ENCODE assay signal across 31 mouse cellular contexts in the genomic region with DNA sequence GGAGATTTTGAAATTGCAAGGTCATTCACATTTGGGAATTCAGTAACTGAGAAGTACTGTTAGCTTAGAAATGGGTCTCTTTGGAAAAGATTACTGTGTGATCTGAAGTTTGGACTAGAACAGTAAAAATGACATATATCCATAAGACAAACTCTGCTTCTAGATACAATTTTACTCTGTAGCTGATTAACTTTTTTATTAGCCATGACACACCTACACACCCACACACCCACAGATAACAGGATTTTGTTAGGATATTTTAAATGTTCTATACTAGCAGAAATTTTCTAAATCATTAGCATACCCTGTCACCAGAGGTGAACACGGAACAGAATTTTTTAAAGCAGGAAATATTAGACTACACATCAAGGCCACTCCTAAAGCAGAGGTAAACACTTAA.
"Had no signal": no experiment of that assay in that cellular context is flagged by ENCODE, and none has a peak within 500 bp of the region (broad histone marks: within the 10 kb centered on the region; RNA-seq: fewer than 3 reads in every experiment).

No protein-coding gene starts in this region.

- H3K27ac ChIP-seq: limb, embryonic 10.5 days; limb, embryonic 12.5 days; limb, embryonic 13.5 days; limb, embryonic 15.5 days; liver, embryonic 12.5 days; liver, embryonic 13.5 days; liver, embryonic 14.5 days; liver, embryonic 15.5 days; lung, embryonic 15.5 days; macrophage; midbrain, embryonic 10.5 days; midbrain, embryonic 12.5 days; midbrain, embryonic 13.5 days; midbrain, embryonic 15.5 days had no signal

- H3K4me2 ChIP-seq: limb, embryonic 12.5 days; limb, embryonic 13.5 days; limb, embryonic 15.5 days; liver, embryonic 11.5 days; liver, embryonic 12.5 days; liver, embryonic 13.5 days; liver, embryonic 15.5 days; lung, embryonic 14.5 days; lung, embryonic 15.5 days; midbrain, embryonic 11.5 days; midbrain, embryonic 12.5 days; midbrain, embryonic 13.5 days; midbrain, embryonic 15.5 days had no signal

- H3K4me3 ChIP-seq: limb, embryonic 10.5 days; limb, embryonic 12.5 days; limb, embryonic 13.5 days; limb, embryonic 15.5 days; liver, embryonic 12.5 days; liver, embryonic 13.5 days; liver, embryonic 15.5 days; lung, embryonic 15.5 days; megakaryocyte, embryonic 14.5 days; midbrain, embryonic 10.5 days; midbrain, embryonic 12.5 days; midbrain, embryonic 13.5 days; midbrain, embryonic 15.5 days; myocyte had no signal

- H3K27me3 ChIP-seq: limb, embryonic 12.5 days; limb, embryonic 13.5 days; limb, embryonic 15.5 days; liver, embryonic 12.5 days; liver, embryonic 13.5 days; liver, embryonic 15.5 days; lung, embryonic 15.5 days; megakaryocyte, embryonic 14.5 days; midbrain, embryonic 12.5 days; midbrain, embryonic 13.5 days; midbrain, embryonic 15.5 days had no signal

- DNase-seq: left cerebral cortex, postnatal 4 days; liver; liver, embryonic 13.5 days; liver, postnatal 0 days; lung, adult 18-20 months; lung, adult 2 months; lung, embryonic 14.5 days; lung, postnatal 10 days; lung, postnatal 14 days; lung, postnatal 36 days; lung, postnatal 4 days; midbrain, embryonic 14.5 days had no signal

- ATAC-seq: liver, embryonic 12.5 days; liver, postnatal 0 days; lung, postnatal 0 days; midbrain, embryonic 13.5 days; midbrain, embryonic 15.5 days; midbrain, embryonic 16.5 days had no signal

- H3K9me3 ChIP-seq: limb, embryonic 10.5 days; limb, embryonic 12.5 days; limb, embryonic 13.5 days; limb, embryonic 15.5 days; liver, embryonic 12.5 days; liver, embryonic 13.5 days; liver, embryonic 15.5 days; lung, embryonic 15.5 days; megakaryocyte, embryonic 14.5 days; midbrain, embryonic 10.5 days; midbrain, embryonic 12.5 days; midbrain, embryonic 13.5 days; midbrain, embryonic 15.5 days had no signal

- H3K4me1 ChIP-seq: limb, embryonic 10.5 days; limb, embryonic 12.5 days; limb, embryonic 13.5 days; limb, embryonic 15.5 days; liver, embryonic 12.5 days; liver, embryonic 13.5 days; liver, embryonic 15.5 days; lung, embryonic 15.5 days; megakaryocyte, embryonic 14.5 days; midbrain, embryonic 10.5 days; midbrain, embryonic 12.5 days; midbrain, embryonic 13.5 days; midbrain, embryonic 15.5 days had no signal

- H3K9ac ChIP-seq: limb, embryonic 12.5 days; limb, embryonic 13.5 days; limb, embryonic 15.5 days; liver, embryonic 12.5 days; liver, embryonic 13.5 days; liver, embryonic 14.5 days; liver, embryonic 15.5 days; liver, postnatal 0 days; lung, embryonic 14.5 days; lung, embryonic 15.5 days; midbrain, embryonic 12.5 days; midbrain, embryonic 13.5 days; midbrain, embryonic 15.5 days had no signal

- H3K36me3 ChIP-seq: limb, embryonic 10.5 days; limb, embryonic 12.5 days; limb, embryonic 13.5 days; limb, embryonic 15.5 days; liver, embryonic 12.5 days; liver, embryonic 13.5 days; liver, embryonic 15.5 days; lung, embryonic 15.5 days; midbrain, embryonic 10.5 days; midbrain, embryonic 12.5 days; midbrain, embryonic 13.5 days; midbrain, embryonic 15.5 days had no signal
